In the genomic region with DNA sequence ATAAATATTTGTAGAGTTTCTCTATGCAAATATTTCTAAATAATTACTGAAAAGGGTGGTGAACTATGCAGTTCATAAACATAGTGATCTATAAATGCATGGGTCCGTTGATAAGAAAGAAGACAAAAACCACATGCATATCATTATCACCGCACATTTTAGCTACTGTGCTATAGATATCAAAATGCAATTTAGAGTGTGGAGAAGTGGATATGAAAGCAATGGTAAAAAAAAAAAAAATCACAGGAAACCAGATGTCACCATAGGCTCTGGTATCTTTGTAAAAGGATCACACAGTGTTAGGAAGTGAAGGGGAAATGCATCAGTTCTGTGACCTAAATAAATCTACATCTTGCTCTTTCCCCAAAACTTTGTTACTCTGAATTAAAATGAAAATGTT, we compare ENCODE assay signal across 32 mouse cellular contexts.
A peak's percentile ranks its signal among the peaks of the same experiment; 100 is the strongest.
DNase-seq lines count a peak whose midpoint lies in the region; ATAC-seq and TF ChIP-seq lines count a peak whose summit lies in the region.
"Had no signal": no experiment of that assay in that cellular context is flagged by ENCODE, and none has a peak within 500 bp of the region (broad histone marks: within the 10 kb centered on the region; RNA-seq: fewer than 3 reads in every experiment).

No protein-coding gene starts in this region.

- no peak for DNase-seq in frontal cortex, postnatal 36 days (ENCODE audit: low spot score in 2 of 2)
- no peak for DNase-seq in liver, postnatal 0 days
- DNase-seq in lung, adult 18-20 months = no peak
- no peak for DNase-seq in testis, postnatal 10 days (ENCODE audit: low spot score)
- DNase-seq: adrenal gland, postnatal 10 days; adrenal gland, postnatal 36 days; cerebellum, adult 2 months; cerebellum, adult 9-11 months; cerebellum, postnatal 25 days; embryo, embryonic 11 days; gastrocnemius, adult 2 months; gastrocnemius, postnatal 14 days; heart, adult 11 months; heart, postnatal 10 days; heart, postnatal 36 days had no signal

- 26% methylated on average over 2 of the region's 2 CpGs for WGBS in liver, embryonic 16.5 days (ENCODE audit: insufficient replicate concordance)
- WGBS in liver, postnatal 0 days (ENCODE audit: insufficient replicate concordance) = 60% methylated on average over 2 of the region's 2 CpGs
- WGBS in heart, embryonic 11.5 days (ENCODE audit: insufficient replicate concordance) = 89% methylated on average over 2 of the region's 2 CpGs

- H3K4me1 ChIP-seq in liver, embryonic 16.5 days (ENCODE audit: control insufficient read depth, low read depth, low read length) = no peaks in the 10 kb centered on the region
- no peaks in the 10 kb centered on the region for H3K4me1 ChIP-seq in liver, postnatal 0 days (ENCODE audit: insufficient read depth)
- H3K4me1 ChIP-seq in heart, embryonic 11.5 days (ENCODE audit: control insufficient read depth, insufficient read depth, low read length) = no peaks in the 10 kb centered on the region
- H3K4me1 ChIP-seq: embryonic facial prominence, embryonic 10.5 days; embryonic facial prominence, embryonic 13.5 days; forebrain, embryonic 12.5 days; forebrain, embryonic 15.5 days; heart, embryonic 12.5 days; heart, embryonic 15.5 days; hindbrain, embryonic 10.5 days; hindbrain, embryonic 13.5 days had no signal

- no peaks in the 10 kb centered on the region for H3K9me3 ChIP-seq in liver, embryonic 16.5 days (replicated peaks; ENCODE audit: control insufficient read depth, low read length)
- no peaks in the 10 kb centered on the region for H3K9me3 ChIP-seq in liver, postnatal 0 days (ENCODE audit: low read length)
- no peaks in the 10 kb centered on the region for H3K9me3 ChIP-seq in heart, embryonic 11.5 days (replicated peaks; ENCODE audit: control insufficient read depth, low read length)
- H3K9me3 ChIP-seq: embryonic facial prominence, embryonic 10.5 days; embryonic facial prominence, embryonic 13.5 days; forebrain, embryonic 12.5 days; forebrain, embryonic 15.5 days; heart, embryonic 12.5 days; heart, embryonic 15.5 days; hindbrain, embryonic 10.5 days; hindbrain, embryonic 13.5 days had no signal

- no peak overlapping the region for H3K4me2 ChIP-seq in liver, embryonic 16.5 days (ENCODE audit: low read depth, low read length)
- H3K4me2 ChIP-seq in liver, postnatal 0 days (ENCODE audit: low read depth, low read length) = no peak overlapping the region
- no peak overlapping the region for H3K4me2 ChIP-seq in heart, embryonic 11.5 days
- H3K4me2 ChIP-seq: embryonic facial prominence, embryonic 13.5 days; forebrain, embryonic 12.5 days; forebrain, embryonic 15.5 days; heart, embryonic 12.5 days; heart, embryonic 15.5 days; hindbrain, embryonic 13.5 days had no signal

- H3K36me3 ChIP-seq in liver, embryonic 16.5 days (ENCODE audit: control insufficient read depth, insufficient read depth) = no peaks in the 10 kb centered on the region
- H3K36me3 ChIP-seq in liver, postnatal 0 days (replicated peaks; ENCODE audit: insufficient read depth, low read length) = no peaks in the 10 kb centered on the region
- H3K36me3 ChIP-seq in heart, embryonic 11.5 days (ENCODE audit: control insufficient read depth, insufficient read depth, low read length) = no peaks in the 10 kb centered on the region
- H3K36me3 ChIP-seq: embryonic facial prominence, embryonic 10.5 days; embryonic facial prominence, embryonic 13.5 days; forebrain, embryonic 12.5 days; forebrain, embryonic 15.5 days; heart, embryonic 12.5 days; heart, embryonic 15.5 days; hindbrain, embryonic 10.5 days; hindbrain, embryonic 13.5 days had no signal

- no peak overlapping the region for H3K9ac ChIP-seq in liver, embryonic 16.5 days (ENCODE audit: low read depth, low read length)
- no peak overlapping the region for H3K9ac ChIP-seq in liver, postnatal 0 days (replicated peaks)
- H3K9ac ChIP-seq in heart, embryonic 11.5 days (ENCODE audit: low read depth, low read length) = no peak overlapping the region
- H3K9ac ChIP-seq: embryonic facial prominence, embryonic 13.5 days; forebrain, embryonic 12.5 days; forebrain, embryonic 15.5 days; heart, embryonic 12.5 days; heart, embryonic 15.5 days; hindbrain, embryonic 13.5 days had no signal

- peak; percentile 92 for ATAC-seq in frontal cortex, adult (ENCODE audit: low TSS enrichment)
- ATAC-seq in liver, embryonic 16.5 days (ENCODE audit: low read depth) = peak; percentile 54; the same call in 1 of the 2 replicates
- no peak for ATAC-seq in liver, postnatal 0 days
- peak; percentile 63; the same call in 1 of the 2 replicates for ATAC-seq in megakaryocyte progenitor cell, adult 5-6 weeks (replicated peaks; ENCODE audit: poor library complexity)
- no peak for ATAC-seq in heart, embryonic 11.5 days (replicated peaks; ENCODE audit: insufficient number of reproducible peaks, low FRiP score, low TSS enrichment)
- ATAC-seq: CD4-positive, CD25-positive, alpha-beta regulatory T cell, adult 4 months; forebrain, embryonic 15.5 days; hindbrain, postnatal 0 days; inflammation-experienced regulatory T-cells, adult 6 months; Patski had no signal

- no peak for TF ChIP-seq EP300 in liver, postnatal 0 days (IDR thresholded peaks at IDR 0.05; ENCODE audit: low read depth)

- no peak overlapping the region for H3K4me3 ChIP-seq in liver, embryonic 16.5 days (ENCODE audit: low read depth, low read length)
- no peak overlapping the region for H3K4me3 ChIP-seq in liver, postnatal 0 days (ENCODE audit: low read depth, low read length)
- no peak overlapping the region for H3K4me3 ChIP-seq in heart, embryonic 11.5 days (ENCODE audit: low read depth, low read length)
- H3K4me3 ChIP-seq: embryonic facial prominence, embryonic 10.5 days; embryonic facial prominence, embryonic 13.5 days; erythroblast, embryonic 14.5 days; forebrain, embryonic 12.5 days; forebrain, embryonic 15.5 days; gastrocnemius, adult 2 months; heart, embryonic 12.5 days; heart, embryonic 15.5 days; hindbrain, embryonic 10.5 days; hindbrain, embryonic 13.5 days had no signal

- no peak overlapping the region for H3K27ac ChIP-seq in liver, embryonic 16.5 days (ENCODE audit: low read length)
- no peak overlapping the region for H3K27ac ChIP-seq in liver, postnatal 0 days (ENCODE audit: low read depth)
- no peak overlapping the region for H3K27ac ChIP-seq in heart, embryonic 11.5 days (ENCODE audit: low read depth, low read length)
- H3K27ac ChIP-seq: embryonic facial prominence, embryonic 10.5 days; embryonic facial prominence, embryonic 13.5 days; forebrain, embryonic 12.5 days; forebrain, embryonic 15.5 days; gastrocnemius, adult 2 months; heart, embryonic 15.5 days; hindbrain, embryonic 10.5 days; hindbrain, embryonic 13.5 days; hindbrain, postnatal 0 days had no signal

- H3K27me3 ChIP-seq in liver, embryonic 16.5 days (ENCODE audit: control insufficient read depth, insufficient read depth, low read depth, low read length) = no peaks in the 10 kb centered on the region
- H3K27me3 ChIP-seq in liver, postnatal 0 days (ENCODE audit: insufficient read depth, low read length) = no peaks in the 10 kb centered on the region
- H3K27me3 ChIP-seq in heart, embryonic 11.5 days (ENCODE audit: control insufficient read depth, insufficient read depth, low read length) = no peaks in the 10 kb centered on the region
- H3K27me3 ChIP-seq: embryonic facial prominence, embryonic 13.5 days; forebrain, embryonic 12.5 days; forebrain, embryonic 15.5 days; heart, embryonic 12.5 days; heart, embryonic 15.5 days; hindbrain, embryonic 13.5 days; Patski had no signal

- TF ChIP-seq CTCF in liver, postnatal 0 days (IDR thresholded peaks at IDR 0.05; ENCODE audit: low read depth) = no peak

Comparison
In these comparisons a context has a peak if more than half of its experiments do, and no peak if none do; other contexts are left out.
1. ATAC-seq: peak in frontal cortex, adult (single experiment), liver, embryonic 16.5 days (single experiment) and megakaryocyte progenitor cell, adult 5-6 weeks (single experiment); none in liver, postnatal 0 days (single experiment) and heart, embryonic 11.5 days (single experiment).